Comparison of ENCODE assay signal across 7 mouse cellular contexts in the genomic region with DNA sequence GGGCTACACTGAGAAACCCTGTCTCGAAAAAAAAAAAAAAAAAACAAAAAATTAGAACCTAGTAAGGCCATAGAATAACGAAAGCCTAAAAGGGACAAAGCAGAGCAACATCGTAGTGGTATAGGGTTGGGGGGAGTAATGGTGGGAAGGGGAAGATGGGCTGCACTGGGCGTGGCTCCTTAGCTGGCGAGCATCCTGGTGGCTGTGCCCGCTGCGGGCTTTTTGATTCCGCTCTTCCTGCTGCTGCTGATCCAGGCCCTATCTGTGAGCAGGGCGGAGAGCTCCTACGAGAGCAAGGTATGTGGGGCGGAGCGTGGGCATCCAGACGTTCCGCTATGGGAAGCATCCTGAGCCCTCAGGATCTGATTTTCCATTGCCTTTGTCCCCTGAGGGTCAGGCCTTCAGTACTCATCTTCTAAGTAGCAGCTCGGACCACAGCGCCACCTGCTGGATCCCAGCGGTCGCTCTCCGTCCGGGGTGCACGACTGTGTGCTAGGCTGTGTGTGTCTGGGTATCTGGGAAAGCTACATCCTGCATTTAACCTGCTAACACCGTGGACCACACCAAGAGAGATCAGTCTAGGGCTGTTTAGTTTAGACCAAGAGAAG. TPM values are rescaled to one million over a fixed set of nuclear protein-coding genes. Genes with fewer than 3 reads are reported as not detected.
DNase-seq lines count a peak whose midpoint lies in the region; ATAC-seq lines count a peak whose summit lies in the region.

No protein-coding gene starts in this region.

- DNase-seq in adrenal gland, adult 18-20 months (ENCODE audit: low spot score in 2 of 2): peak; percentile 85 to 88
- peak; percentile 91 for DNase-seq in embryo, embryonic 11 days
- peak; percentile 77 to 84 for DNase-seq in gastrocnemius, postnatal 4 days (ENCODE audit: low spot score in 2 of 2)
- DNase-seq in kidney, adult 11 months: peak; percentile 69
- peak; percentile 94 for DNase-seq in limb, embryonic 11.5 days (ENCODE audit: low spot score)
- peak; percentile 95 for DNase-seq in midbrain, embryonic 14.5 days
- DNase-seq in spleen, adult 18-20 months: peak; percentile 55 to 82

- peak overlapping the region; percentile 33 for H3K4me2 ChIP-seq in limb, embryonic 11.5 days (ENCODE audit: low read depth, severe bottlenecking)
- peak overlapping the region; percentile 65 for H3K4me2 ChIP-seq in midbrain, embryonic 14.5 days (ENCODE audit: low read length)

- peak; percentile 78 for ATAC-seq in limb, embryonic 11.5 days (ENCODE audit: insufficient number of reproducible peaks, low FRiP score, low TSS enrichment, low read depth)
- ATAC-seq in midbrain, embryonic 14.5 days (ENCODE audit: low FRiP score, low TSS enrichment): peak; percentile 91

- no peak overlapping the region for H3K4me3 ChIP-seq in limb, embryonic 11.5 days (ENCODE audit: low read depth, low read length)
- peak overlapping the region; percentile 37 for H3K4me3 ChIP-seq in midbrain, embryonic 14.5 days (replicated peaks; ENCODE audit: low read depth, low read length)

- H3K4me1 ChIP-seq in limb, embryonic 11.5 days (ENCODE audit: control insufficient read depth, insufficient read depth, low read length): 0 out of 2 replicates have a peak, but pooled peaks cover 2% of the 10 kb centered on the region
- H3K4me1 ChIP-seq in midbrain, embryonic 14.5 days (ENCODE audit: control insufficient read depth, insufficient read depth, low read length): no peaks in the 10 kb centered on the region

- no peak overlapping the region for H3K9ac ChIP-seq in limb, embryonic 11.5 days (ENCODE audit: low read length)
- peak overlapping the region; percentile 59 for H3K9ac ChIP-seq in midbrain, embryonic 14.5 days (replicated peaks; ENCODE audit: low read length)

- H3K9me3 ChIP-seq in limb, embryonic 11.5 days (ENCODE audit: control insufficient read depth, low read length): no peaks in the 10 kb centered on the region
- no peaks in the 10 kb centered on the region for H3K9me3 ChIP-seq in midbrain, embryonic 14.5 days (ENCODE audit: control insufficient read depth, low read length)

- 12% methylated on average over 22 of the region's 22 CpGs for WGBS in limb, embryonic 11.5 days
- WGBS in midbrain, embryonic 14.5 days: 10% methylated on average over 22 of the region's 22 CpGs

- no peak overlapping the region; the same call in 1 of the 2 replicates for H3K27ac ChIP-seq in limb, embryonic 11.5 days (replicated peaks; ENCODE audit: low read depth, low read length)
- H3K27ac ChIP-seq in midbrain, embryonic 14.5 days (replicated peaks; ENCODE audit: low read depth, low read length): peak overlapping the region; percentile 66

- no peaks in the 10 kb centered on the region for H3K36me3 ChIP-seq in limb, embryonic 11.5 days (ENCODE audit: control insufficient read depth, insufficient read depth, low read length)
- H3K36me3 ChIP-seq in midbrain, embryonic 14.5 days (ENCODE audit: control insufficient read depth, insufficient read depth, low read length): no peaks in the 10 kb centered on the region

- no peaks in the 10 kb centered on the region for H3K27me3 ChIP-seq in limb, embryonic 11.5 days (ENCODE audit: control insufficient read depth, insufficient read depth, low read length)
- H3K27me3 ChIP-seq in midbrain, embryonic 14.5 days (ENCODE audit: control insufficient read depth, insufficient read depth, low read length): no peaks in the 10 kb centered on the region

RNA-seq across cellular contexts. Expression of a gene that starts 3.5 kb away (rescaled TPM):
- total RNA-seq in adrenal gland, adult 18-20 months (2021): not detected
- total RNA-seq in gastrocnemius, postnatal 4 days (2021): not detected
- not detected in 2 replicates for polyA plus RNA-seq in limb, embryonic 11.5 days (2014; fragmentation: Nextera tagmentation; extraction: Ambion mirVana)
- not detected in 2 replicates for polyA plus RNA-seq in midbrain, embryonic 14.5 days (2014; fragmentation: Nextera tagmentation; extraction: Ambion mirVana)

RNA-seq across cellular contexts. Expression of a gene that starts 11.9 kb away (rescaled TPM):
- not detected for total RNA-seq in adrenal gland, adult 18-20 months (2021)
- total RNA-seq in gastrocnemius, postnatal 4 days (2021): not detected
- 0.33 and 0.41 TPM in 2 replicates for polyA plus RNA-seq in limb, embryonic 11.5 days (2014; fragmentation: Nextera tagmentation; extraction: Ambion mirVana)
- polyA plus RNA-seq in midbrain, embryonic 14.5 days (2014; fragmentation: Nextera tagmentation; extraction: Ambion mirVana): 0.16 TPM in 1 of 2 replicates, not detected in the other
